Mouse (Mus musculus) heart, postnatal 0 days (tissue): ENCODE data around the gene Mybbp1a.

Experiments used
- CTCF ChIP-seq: IDR thresholded peaks from 2 replicates; pipeline ENCODE4 v1.5.1; 2016; ENCODE audit warnings: antibody characterized with exemption, control low read depth, low read depth
- EP300 ChIP-seq: IDR thresholded peaks from 2 replicates; pipeline ENCODE4 v1.6.1; 2016; ENCODE audit warnings: antibody characterized with exemption, low read depth

DNA sequence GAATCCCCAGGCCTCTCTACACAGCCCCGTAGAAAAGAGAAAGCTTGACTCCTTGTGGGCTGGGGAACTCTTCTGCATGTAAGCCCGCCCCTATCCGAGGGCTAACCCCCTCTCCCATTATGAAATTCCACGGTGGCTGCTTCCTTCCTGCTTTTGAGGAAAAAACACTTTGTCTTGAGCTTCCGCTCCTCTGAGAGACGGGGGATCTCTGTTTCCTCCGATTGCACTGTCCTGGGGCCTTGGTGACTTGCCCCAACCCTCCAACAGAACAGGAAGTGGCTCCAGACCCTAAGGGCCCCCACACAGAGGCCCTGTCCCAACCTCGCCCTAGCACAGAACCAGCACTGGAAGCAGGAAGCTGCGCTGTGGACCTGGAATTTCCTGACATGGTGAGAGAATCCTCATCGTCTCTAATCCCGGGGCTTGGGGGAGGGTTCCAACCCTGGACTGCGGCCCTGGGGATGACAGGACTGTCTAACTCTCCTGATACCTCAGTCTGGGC lies 16.9 kb downstream of the Mybbp1a start:
- TF ChIP-seq CTCF: no peak
- peak; percentile 96 for TF ChIP-seq EP300
